Mouse (Mus musculus): ENCODE data around the gene Otp. TPM values are rescaled to one million over a fixed set of nuclear protein-coding genes. Genes with fewer than 3 reads are reported as not detected.

Otp gene
- total and polyA plus RNA-seq, 2 experiments from 2014 or later = 1.5 to 4.3 TPM

- Histone ChIP-seq H3K4me1 (ENCODE audit: insufficient read depth) (peaks cover 5% of the 10 kb centered on the region; the same call in 1 of the 2 replicates), H3K27ac (ENCODE audit: low read depth, low read length) (no peak overlapping the region), H3K36me3 (ENCODE audit: insufficient read depth) (no peaks in the 10 kb centered on the region), H3K4me2 (ENCODE audit: low read depth) (no peak overlapping the region), H3K27me3 (ENCODE audit: insufficient read depth, low read length) (peaks cover 76% of the 10 kb centered on the region), H3K9me3 (ENCODE audit: low read length) (no peaks in the 10 kb centered on the region), H3K4me3 (ENCODE audit: low read depth, low read length) (no peak overlapping the region), H3K9ac (no peak overlapping the region)
- under 1% methylated on average over 54 of the region's 54 CpGs for WGBS
- no peak for TF ChIP-seq CTCF (IDR thresholded peaks at IDR 0.05; ENCODE audit: low read depth)
- DNase-seq (peak; percentile 36), ATAC-seq (0 out of 2 replicates have a peak, but pooled peaks have one; percentile 12)
Observed at GRCm38 (mm10) chr13:94873111-94874038, 2.0 kb upstream of the Otp start.

GRCm38 (mm10) chr13:94874039-94874425 lies 1.4 kb upstream of the Otp start:
- no peaks in the 10 kb centered on the region for H3K36me3 ChIP-seq (ENCODE audit: insufficient read depth)
- no peak overlapping the region for H3K4me3 ChIP-seq (ENCODE audit: low read depth, low read length)
- H3K9ac ChIP-seq = no peak overlapping the region
- ATAC-seq (no peak), DNase-seq (peak; percentile 65)
- no peak for TF ChIP-seq CTCF (IDR thresholded peaks at IDR 0.05; ENCODE audit: low read depth)
- no peak overlapping the region for H3K27ac ChIP-seq (ENCODE audit: low read depth, low read length)
- no peaks in the 10 kb centered on the region for H3K4me1 ChIP-seq (ENCODE audit: insufficient read depth)
- H3K9me3 ChIP-seq (ENCODE audit: low read length) = no peaks in the 10 kb centered on the region
- H3K4me2 ChIP-seq (ENCODE audit: low read depth) = no peak overlapping the region
- H3K27me3 ChIP-seq (ENCODE audit: insufficient read depth, low read length) = peaks cover 70% of the 10 kb centered on the region
- 2% methylated on average over 8 of the region's 8 CpGs for WGBS

- Histone ChIP-seq H3K9ac (no peak overlapping the region), H3K4me2 (ENCODE audit: low read depth) (no peak overlapping the region), H3K27ac (ENCODE audit: low read depth, low read length) (no peak overlapping the region), H3K4me3 (ENCODE audit: low read depth, low read length) (no peak overlapping the region), H3K27me3 (ENCODE audit: insufficient read depth, low read length) (peaks cover 67% of the 10 kb centered on the region), H3K36me3 (ENCODE audit: insufficient read depth) (no peaks in the 10 kb centered on the region), H3K4me1 (ENCODE audit: insufficient read depth) (no peaks in the 10 kb centered on the region), H3K9me3 (ENCODE audit: low read length) (no peaks in the 10 kb centered on the region)
- WGBS = 2% methylated on average over 23 of the region's 23 CpGs
- peak; percentile 37 for DNase-seq
- no peak; the same call in 1 of the 2 replicates for ATAC-seq
- TF ChIP-seq CTCF (IDR thresholded peaks at IDR 0.05; ENCODE audit: low read depth) = no peak
Observed at GRCm38 (mm10) chr13:94874656-94875395, 576 bp upstream of the Otp start.

GRCm38 (mm10) chr13:94876286-94877210 lies 1.1 kb downstream of the Otp start:
- no peak for TF ChIP-seq CTCF (IDR thresholded peaks at IDR 0.05; ENCODE audit: low read depth)

GRCm38 (mm10) chr13:94877211-94877590 lies 1.8 kb downstream of the Otp start:
- H3K4me3 ChIP-seq (ENCODE audit: low read depth, low read length) = no peak overlapping the region
- no peak for DNase-seq

More at GRCm38 (mm10) chr13:94876286-94877210, 1.1 kb downstream of the Otp start:
- Histone ChIP-seq H3K9ac (no peak overlapping the region), H3K36me3 (ENCODE audit: insufficient read depth) (no peaks in the 10 kb centered on the region), H3K4me3 (ENCODE audit: low read depth, low read length) (no peak overlapping the region), H3K27ac (ENCODE audit: low read depth, low read length) (no peak overlapping the region), H3K4me1 (ENCODE audit: insufficient read depth) (no peaks in the 10 kb centered on the region), H3K4me2 (ENCODE audit: low read depth) (no peak overlapping the region), H3K27me3 (ENCODE audit: insufficient read depth, low read length) (peaks cover 69% of the 10 kb centered on the region), H3K9me3 (ENCODE audit: low read length) (no peaks in the 10 kb centered on the region)
- ATAC-seq (0 out of 2 replicates have a peak, but pooled peaks have one; percentile 4), DNase-seq (peak; percentile 60)
- 2% methylated on average over 30 of the region's 30 CpGs for WGBS

More at GRCm38 (mm10) chr13:94877211-94877590, 1.8 kb downstream of the Otp start:
- Histone ChIP-seq H3K4me2 (ENCODE audit: low read depth) (no peak overlapping the region), H3K27ac (ENCODE audit: low read depth, low read length) (no peak overlapping the region), H3K9ac (no peak overlapping the region), H3K27me3 (ENCODE audit: insufficient read depth, low read length) (peaks cover 70% of the 10 kb centered on the region), H3K9me3 (ENCODE audit: low read length) (no peaks in the 10 kb centered on the region), H3K36me3 (ENCODE audit: insufficient read depth) (no peaks in the 10 kb centered on the region), H3K4me1 (ENCODE audit: insufficient read depth) (no peaks in the 10 kb centered on the region)
- WGBS = 1% methylated on average over 27 of the region's 27 CpGs
- no peak for TF ChIP-seq CTCF (IDR thresholded peaks at IDR 0.05; ENCODE audit: low read depth)
- ATAC-seq = 0 out of 2 replicates have a peak, but pooled peaks have one; percentile 16
